Mouse (Mus musculus): ENCODE data around the gene Mslnl. TPM values are rescaled to one million over a fixed set of nuclear protein-coding genes. Genes with fewer than 3 reads are reported as not detected.

The Mslnl gene
- polyA plus RNA-seq, 1 experiment from 2014 or later: 1.9 TPM

DNA sequence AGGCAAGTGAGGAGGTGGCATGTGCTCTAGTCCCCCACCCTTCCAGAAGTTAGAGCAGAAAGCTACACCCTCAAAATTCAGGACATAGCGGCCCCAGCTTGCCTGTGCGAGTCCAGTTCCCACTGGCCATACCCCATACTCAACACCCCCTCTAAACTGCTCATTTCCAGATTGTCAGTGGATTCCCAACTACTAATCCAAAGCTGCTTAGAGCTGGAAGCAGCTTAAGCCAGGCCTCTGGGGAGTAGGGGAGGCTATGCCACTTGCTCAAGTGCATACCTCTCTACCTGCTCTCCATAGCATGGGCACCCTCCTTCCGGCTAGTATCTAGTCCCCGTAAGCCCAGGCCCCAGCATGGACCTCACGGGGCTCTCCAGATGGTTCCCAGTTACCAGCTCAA is 14.4 kb upstream of the Mslnl start:
- H3K4me3 ChIP-seq (ENCODE audit: low read depth, low read length): no peak overlapping the region
- ATAC-seq: no peak
- H3K4me2 ChIP-seq (replicated peaks; ENCODE audit: low read depth, low read length): no peak overlapping the region
- no peak overlapping the region for H3K9ac ChIP-seq (replicated peaks; ENCODE audit: low read depth)
- no peaks in the 10 kb centered on the region for H3K9me3 ChIP-seq (ENCODE audit: low read length)
- H3K4me1 ChIP-seq (ENCODE audit: insufficient read depth, low read depth, low read length): peaks cover under 1% of the 10 kb centered on the region; the same call in 1 of the 2 replicates
- TF ChIP-seq CTCF (IDR thresholded peaks at IDR 0.05): no peak
- TF ChIP-seq EP300 (IDR thresholded peaks at IDR 0.05): no peak
- H3K36me3 ChIP-seq (ENCODE audit: insufficient read depth, low read length): no peaks in the 10 kb centered on the region
- 0 out of 2 replicates have a peak, but pooled peaks cover 3% of the 10 kb centered on the region for H3K27me3 ChIP-seq (replicated peaks; ENCODE audit: insufficient read depth, low read length)
- 94% methylated on average over 5 of the region's 5 CpGs for WGBS
- DNase-seq (ENCODE audit: low spot score): no peak
- H3K27ac ChIP-seq (ENCODE audit: low read length): no peak overlapping the region

DNA sequence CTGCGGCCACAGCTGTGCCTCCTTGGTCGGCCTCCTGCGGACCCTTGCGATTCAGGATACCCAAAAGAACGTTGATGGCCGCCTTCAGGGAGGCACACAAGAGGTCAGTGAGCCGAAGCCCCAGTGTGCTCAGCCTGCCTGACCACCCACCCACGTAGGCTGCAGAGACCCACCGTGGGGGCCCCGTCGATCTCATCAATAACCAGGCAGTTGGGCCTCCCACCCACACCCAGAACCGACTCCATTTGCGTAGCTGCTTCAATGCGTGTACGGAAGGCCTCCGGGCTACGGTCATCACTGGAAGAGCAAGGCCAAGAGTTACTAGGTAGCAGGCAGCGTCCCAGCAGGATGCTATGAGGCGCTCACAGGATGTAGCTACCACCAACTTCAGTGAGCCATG is 12.4 kb upstream of the Mslnl start:
- Histone ChIP-seq H3K9me3 (ENCODE audit: low read length) (no peaks in the 10 kb centered on the region), H3K4me2 (replicated peaks; ENCODE audit: low read depth, low read length) (no peak overlapping the region), H3K4me1 (ENCODE audit: insufficient read depth, low read depth, low read length) (peaks cover 14% of the 10 kb centered on the region; the same call in 1 of the 2 replicates), H3K4me3 (ENCODE audit: low read depth, low read length) (no peak overlapping the region), H3K27me3 (replicated peaks; ENCODE audit: insufficient read depth, low read length) (no peaks in the 10 kb centered on the region), H3K27ac (ENCODE audit: low read length) (no peak overlapping the region), H3K9ac (replicated peaks; ENCODE audit: low read depth) (no peak overlapping the region), H3K36me3 (ENCODE audit: insufficient read depth, low read length) (no peaks in the 10 kb centered on the region)
- TF ChIP-seq CTCF (IDR thresholded peaks at IDR 0.05) (no peak), EP300 (IDR thresholded peaks at IDR 0.05) (no peak)
- 95% methylated on average over 19 of the region's 19 CpGs for WGBS
- no peak for ATAC-seq
- no peak for DNase-seq (ENCODE audit: low spot score)

DNA sequence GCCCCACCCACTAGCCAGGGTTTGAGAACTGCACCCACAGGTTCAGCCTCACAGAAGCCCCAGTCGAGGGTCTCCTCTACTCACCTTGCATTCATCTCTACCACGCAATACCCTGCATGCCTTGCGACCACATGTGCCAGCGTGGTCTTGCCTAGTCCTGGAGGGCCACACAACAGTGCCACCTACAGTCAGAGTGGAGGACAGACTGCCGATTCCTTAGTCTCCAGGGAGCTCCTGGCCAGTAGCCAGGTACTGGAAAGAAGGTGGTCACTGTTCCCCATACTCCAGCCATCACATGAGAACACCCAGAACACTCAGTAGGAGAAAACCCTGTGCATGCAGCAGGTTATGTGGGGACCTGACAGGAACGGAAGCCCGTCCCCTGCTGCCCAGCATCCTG is 11.9 kb upstream of the Mslnl start:
- TF ChIP-seq EP300 (IDR thresholded peaks at IDR 0.05): no peak
- peak; percentile 18 for TF ChIP-seq CTCF (IDR thresholded peaks at IDR 0.05)
- no peaks in the 10 kb centered on the region for H3K36me3 ChIP-seq (ENCODE audit: insufficient read depth, low read length)

DNA sequence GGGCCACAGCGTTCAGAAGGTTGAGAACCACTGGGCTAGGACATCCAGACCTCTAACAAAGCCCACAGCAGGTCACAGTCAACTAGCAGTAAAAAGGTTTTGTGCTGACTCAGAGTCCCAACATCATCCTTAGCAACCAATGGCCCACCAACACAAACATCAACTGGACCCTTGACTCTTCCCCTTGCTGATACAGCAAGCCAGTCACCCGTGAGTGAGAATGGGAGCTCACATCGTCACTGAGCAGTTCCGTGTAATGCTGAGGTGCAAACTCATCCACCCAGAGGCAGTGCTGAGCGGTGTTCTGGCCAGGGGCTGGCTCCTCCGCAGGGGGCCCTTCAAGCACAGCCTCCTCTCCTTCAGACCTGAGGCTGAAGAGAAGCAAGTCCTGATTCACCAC is 10.6 kb upstream of the Mslnl start:
- ATAC-seq (no peak), DNase-seq (ENCODE audit: low spot score) (no peak)
- Histone ChIP-seq H3K9me3 (ENCODE audit: low read length) (no peaks in the 10 kb centered on the region), H3K4me3 (ENCODE audit: low read depth, low read length) (no peak overlapping the region), H3K9ac (replicated peaks; ENCODE audit: low read depth) (no peak overlapping the region), H3K27ac (ENCODE audit: low read length) (no peak overlapping the region), H3K4me2 (replicated peaks; ENCODE audit: low read depth, low read length) (no peak overlapping the region), H3K4me1 (ENCODE audit: insufficient read depth, low read depth, low read length) (peaks cover 14% of the 10 kb centered on the region; the same call in 1 of the 2 replicates), H3K27me3 (replicated peaks; ENCODE audit: insufficient read depth, low read length) (no peaks in the 10 kb centered on the region), H3K36me3 (ENCODE audit: insufficient read depth, low read length) (no peaks in the 10 kb centered on the region)
- TF ChIP-seq CTCF (IDR thresholded peaks at IDR 0.05): no peak
- no peak for TF ChIP-seq EP300 (IDR thresholded peaks at IDR 0.05)
- 90% methylated on average over 6 of the region's 6 CpGs for WGBS

More for the DNA sequence above, 11.9 kb upstream of the Mslnl start:
- H3K9me3 ChIP-seq (ENCODE audit: low read length): no peaks in the 10 kb centered on the region
- H3K9ac ChIP-seq (replicated peaks; ENCODE audit: low read depth): no peak overlapping the region
- ATAC-seq (no peak), DNase-seq (ENCODE audit: low spot score) (no peak)
- H3K4me2 ChIP-seq (replicated peaks; ENCODE audit: low read depth, low read length): no peak overlapping the region
- WGBS: 73% methylated on average over 7 of the region's 7 CpGs
- no peak overlapping the region for H3K4me3 ChIP-seq (ENCODE audit: low read depth, low read length)
- H3K4me1 ChIP-seq (ENCODE audit: insufficient read depth, low read depth, low read length): peaks cover 14% of the 10 kb centered on the region; the same call in 1 of the 2 replicates
- H3K27ac ChIP-seq (ENCODE audit: low read length): no peak overlapping the region
- H3K27me3 ChIP-seq (replicated peaks; ENCODE audit: insufficient read depth, low read length): no peaks in the 10 kb centered on the region

DNA sequence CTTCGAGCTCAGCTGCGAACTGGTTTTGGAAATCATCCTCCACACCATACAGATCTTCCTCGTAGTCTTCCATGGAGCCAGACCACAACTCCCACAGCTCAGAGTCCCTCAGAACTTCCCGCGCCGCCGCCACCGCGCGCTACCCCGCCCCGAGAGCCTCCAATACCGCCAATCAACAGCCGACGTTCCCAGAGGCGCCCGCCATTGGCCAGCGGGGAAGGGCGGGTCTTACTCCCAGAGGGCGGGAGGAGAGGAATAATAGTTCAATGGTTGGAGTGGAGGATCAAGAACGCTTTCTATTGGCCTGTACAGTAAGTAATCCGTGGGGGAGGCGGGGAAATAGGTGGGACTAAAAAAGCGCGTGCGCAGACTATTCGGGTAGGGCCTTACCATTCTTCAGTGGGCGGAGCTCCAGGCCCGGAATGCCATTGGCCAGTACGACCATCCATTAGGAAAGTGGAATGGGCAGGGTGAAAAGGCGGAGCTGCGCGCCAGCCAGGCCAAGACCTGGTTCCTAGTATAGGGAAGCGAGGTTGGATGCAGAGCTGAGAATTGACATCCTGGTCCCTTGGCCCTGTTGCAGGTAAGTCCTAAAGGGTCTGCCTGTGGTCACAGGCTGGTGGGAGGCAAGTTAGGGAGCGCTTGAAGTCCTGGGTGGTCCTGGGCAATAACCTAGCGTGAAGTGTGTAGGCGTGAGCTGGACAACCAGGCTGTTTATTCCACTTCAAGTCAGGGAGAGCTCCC is 8.4 kb upstream of the Mslnl start, which contains the start of the genes Chtf18 and Rpusd1:
TSS of gene Chtf18 (minus strand) at position 155 of the 744 bp plus-strand sequence.
TSS of gene Rpusd1 (plus strand) at position 406 of the 744 bp plus-strand sequence.
- peak within 1 kb of the TSS; percentile 93 for H3K4me2 ChIP-seq (replicated peaks; ENCODE audit: low read depth, low read length)
- H3K27ac ChIP-seq (ENCODE audit: low read length): peak within 1 kb of the TSS; percentile 51; the same call in 1 of the 2 replicates
- peak; percentile 98 for ATAC-seq
- no peak for TF ChIP-seq EP300 (IDR thresholded peaks at IDR 0.05)
- TF ChIP-seq CTCF (IDR thresholded peaks at IDR 0.05): no peak
- H3K4me3 ChIP-seq (ENCODE audit: low read depth, low read length): peak within 1 kb of the TSS; percentile 47
- H3K9ac ChIP-seq (replicated peaks; ENCODE audit: low read depth): peak within 1 kb of the TSS; percentile 74
- under 1% methylated on average over 37 of the region's 37 CpGs for WGBS
- H3K36me3 ChIP-seq (ENCODE audit: insufficient read depth, low read length): no peaks in the 10 kb centered on the region
- peaks cover 14% of the 10 kb centered on the region; the same call in 1 of the 2 replicates for H3K4me1 ChIP-seq (ENCODE audit: insufficient read depth, low read depth, low read length)
- no peaks in the 10 kb centered on the region for H3K9me3 ChIP-seq (ENCODE audit: low read length)
- peak; percentile 100 for DNase-seq (ENCODE audit: low spot score)
- no peaks in the 10 kb centered on the region for H3K27me3 ChIP-seq (replicated peaks; ENCODE audit: insufficient read depth, low read length)

DNA sequence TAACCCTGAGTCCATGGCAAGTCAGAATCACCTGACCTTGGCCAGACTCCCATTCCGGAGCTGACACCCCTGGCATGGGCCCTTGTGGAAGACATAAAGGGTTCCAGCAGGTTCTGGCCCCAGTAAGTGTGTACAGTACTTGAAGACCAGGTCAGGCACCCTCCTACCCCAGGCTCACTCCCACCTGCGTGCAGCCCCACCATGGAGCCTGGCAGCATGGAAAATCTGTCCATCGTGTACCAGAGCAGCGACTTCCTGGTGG is 7.9 kb upstream of the Mslnl start:
- H3K4me3 ChIP-seq (ENCODE audit: low read depth, low read length): peak overlapping the region; percentile 46
- H3K4me1 ChIP-seq (ENCODE audit: insufficient read depth, low read depth, low read length): peaks cover 14% of the 10 kb centered on the region; the same call in 1 of the 2 replicates
- no peaks in the 10 kb centered on the region for H3K27me3 ChIP-seq (replicated peaks; ENCODE audit: insufficient read depth, low read length)
- H3K9ac ChIP-seq (replicated peaks; ENCODE audit: low read depth): peak overlapping the region; percentile 74
- H3K9me3 ChIP-seq (ENCODE audit: low read length): no peaks in the 10 kb centered on the region
- H3K27ac ChIP-seq (ENCODE audit: low read length): peak overlapping the region; percentile 51; the same call in 1 of the 2 replicates
- no peak for ATAC-seq
- H3K4me2 ChIP-seq (replicated peaks; ENCODE audit: low read depth, low read length): peak overlapping the region; percentile 77
- TF ChIP-seq EP300 (IDR thresholded peaks at IDR 0.05) (no peak), CTCF (IDR thresholded peaks at IDR 0.05) (no peak)
- DNase-seq (ENCODE audit: low spot score): no peak
- 4% methylated on average over 4 of the region's 4 CpGs for WGBS
- H3K36me3 ChIP-seq (ENCODE audit: insufficient read depth, low read length): no peaks in the 10 kb centered on the region
